Mouse (Mus musculus) brain, embryonic 14.5 days (tissue): Measurements from ENCODE around the gene BC030867. TPM values are rescaled to one million over a fixed set of nuclear protein-coding genes. Genes with fewer than 3 reads are reported as not detected.
"Not testable (repeated sequence)": the region's sequence is repeated elsewhere in the genome, so short reads cannot be mapped to it uniquely, and the experiment has no call there.

Experiments used
- DNase-seq: peaks from one replicate; pipeline ENCODE4 v3.0.0-alpha.2; 2011; ENCODE audit warnings: low read depth
- CTCF ChIP-seq: fragments of 200-500 bp; IDR thresholded peaks from 2 replicates; pipeline ENCODE4 v1.5.1; 2012; ENCODE audit warnings: inconsistent platforms, mild to moderate bottlenecking, moderate library complexity, borderline replicate concordance; ENCODE audit not compliant: insufficient read depth, insufficient read length; ENCODE audit errors: extremely low read depth
- POLR2A ChIP-seq: fragments of 200-500 bp; IDR thresholded peaks from 2 replicates; pipeline ENCODE4 v1.6.1; 2012; ENCODE audit warnings: mild to moderate bottlenecking, inconsistent platforms, borderline replicate concordance; ENCODE audit not compliant: poor library complexity, insufficient read depth, insufficient read length, severe bottlenecking; ENCODE audit errors: extremely low read depth
- polyA plus RNA-seq: library from polyadenylated mRNA; depleted of rRNA; stranded (reverse); fragments of >200 nt; gene quantifications from 2 replicates; pipeline ENCODE4 v1.2.3, GENCODE M21; 2012

The BC030867 gene
- polyA plus RNA-seq, 1 experiment: 5.0 TPM

DNA sequence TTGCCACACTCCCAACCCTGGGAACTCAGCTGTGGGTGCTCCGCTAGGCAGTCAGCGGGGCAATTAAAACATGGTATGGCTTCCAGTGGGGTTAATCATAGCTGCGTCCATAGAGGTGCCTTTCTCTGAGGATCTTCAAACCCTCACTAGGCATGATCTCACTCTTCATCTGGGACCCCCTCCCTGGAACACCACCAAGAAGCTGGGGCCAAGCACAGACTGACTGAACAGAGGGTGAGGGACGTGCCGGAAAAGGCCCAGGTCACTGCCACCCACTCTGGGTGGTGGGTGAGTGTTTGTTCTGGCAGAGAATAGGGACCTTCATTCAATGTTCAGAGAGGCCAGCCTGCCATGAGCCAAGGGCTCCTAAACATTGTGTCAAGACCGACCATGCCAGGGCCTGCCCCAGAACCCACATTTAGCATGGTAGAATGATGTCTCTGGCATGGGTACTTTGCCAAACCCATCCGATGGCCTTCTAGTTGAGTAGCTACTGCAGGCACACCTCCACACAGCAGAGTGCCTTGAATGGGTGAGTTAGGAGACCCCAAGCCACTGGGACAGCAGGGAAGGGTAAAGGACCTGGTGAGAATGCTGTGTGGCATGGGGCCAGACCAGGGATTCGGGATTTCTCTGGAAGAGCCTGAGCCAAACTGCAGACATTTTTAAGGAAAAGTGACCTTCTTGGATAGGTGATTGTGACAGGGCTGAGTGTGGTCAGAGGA, 18.1 kb downstream of the BC030867 start:
- no peak for DNase-seq
- TF ChIP-seq POLR2A (no peak), CTCF (no peak)

DNA sequence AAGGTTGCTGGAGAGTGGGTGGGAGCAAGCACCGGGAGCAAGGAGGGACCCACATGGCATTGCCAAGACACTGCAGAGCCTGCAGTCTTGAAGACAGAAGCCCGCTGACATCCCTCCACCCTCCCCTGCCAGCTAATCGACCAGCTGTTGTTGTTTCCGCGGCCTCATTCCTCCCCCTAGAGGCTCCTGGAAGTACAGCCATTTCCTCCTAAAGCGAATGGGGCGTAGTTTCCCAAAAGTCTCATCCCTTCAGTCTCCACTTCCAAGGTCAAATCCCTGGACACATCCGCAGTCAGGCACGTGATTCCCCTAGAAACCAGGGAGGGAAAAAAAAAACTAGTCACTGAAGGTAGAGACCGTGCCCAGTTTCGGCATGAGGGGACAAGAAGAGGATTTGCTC, 18.8 kb downstream of the BC030867 start:
- TF ChIP-seq CTCF (peak; percentile 79), POLR2A (no peak)
- peak; percentile 90 for DNase-seq

DNA sequence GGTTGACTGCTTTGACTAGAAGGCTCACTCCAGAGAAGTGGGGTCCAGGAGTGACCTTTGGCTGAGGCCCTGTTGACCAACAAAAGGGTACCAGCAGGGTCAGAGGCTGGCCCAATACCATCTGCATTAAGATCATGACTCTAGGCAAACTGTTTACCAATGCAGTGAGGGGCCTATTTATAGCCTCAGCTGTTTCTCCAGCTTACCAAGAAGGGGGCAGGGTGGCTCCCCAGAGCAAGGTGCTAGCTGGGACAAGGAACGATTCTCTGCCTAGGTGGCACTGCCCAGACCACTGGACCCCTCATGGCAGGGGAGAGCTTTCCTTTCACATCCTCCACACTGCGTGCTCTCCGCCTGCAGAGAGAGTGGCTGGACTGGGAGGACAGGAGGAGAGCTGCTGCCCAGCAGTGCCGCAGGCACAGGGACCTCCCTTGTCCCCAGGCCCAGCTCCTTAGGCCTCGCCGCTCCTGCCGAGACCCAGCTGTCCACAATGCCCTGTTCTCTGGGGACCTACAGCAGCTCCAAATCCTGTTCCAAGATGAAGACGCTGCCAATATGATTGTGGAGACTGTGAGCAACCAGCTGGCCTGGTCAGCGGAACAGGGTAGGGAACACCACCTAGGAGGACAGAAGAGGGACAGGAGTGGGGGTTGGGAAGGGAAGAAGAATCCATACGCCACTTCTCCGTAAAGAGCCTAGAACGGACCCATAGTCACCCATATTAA, 20.0 kb downstream of the BC030867 start, which contains the start of gene Asb16:
Gene Asb16, plus strand, starts transcription at position 224 of the 725 bp plus-strand sequence.
- DNase-seq: no peak
- TF ChIP-seq CTCF (no peak), POLR2A (no peak)

DNA sequence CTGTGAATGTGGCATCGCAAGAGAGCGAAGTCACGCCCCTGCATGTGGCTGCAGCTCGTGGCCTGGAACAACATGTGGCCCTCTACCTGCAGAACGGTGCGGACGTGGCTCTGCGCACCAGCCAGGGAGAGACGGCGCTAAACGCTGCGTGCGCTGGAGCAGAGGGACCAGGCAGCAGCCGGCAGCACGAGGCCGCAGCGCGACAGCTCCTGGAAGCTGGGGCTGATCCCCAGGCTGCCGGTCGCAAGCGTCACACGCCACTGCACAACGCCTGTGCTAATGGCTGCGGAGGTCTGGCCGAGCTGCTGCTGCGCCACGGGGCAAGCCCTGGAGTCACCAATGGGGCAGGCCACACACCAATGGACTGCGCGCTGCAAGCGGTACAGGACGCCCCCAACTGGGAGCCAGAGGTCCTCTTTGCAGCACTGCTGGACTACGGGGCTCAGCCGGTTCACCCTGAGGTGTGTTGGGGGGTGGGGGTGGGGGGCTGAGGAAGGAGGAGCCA, 27.8 kb downstream of the BC030867 start:
- TF ChIP-seq POLR2A (no peak), CTCF (no peak)
- DNase-seq: peak; percentile 63

DNA sequence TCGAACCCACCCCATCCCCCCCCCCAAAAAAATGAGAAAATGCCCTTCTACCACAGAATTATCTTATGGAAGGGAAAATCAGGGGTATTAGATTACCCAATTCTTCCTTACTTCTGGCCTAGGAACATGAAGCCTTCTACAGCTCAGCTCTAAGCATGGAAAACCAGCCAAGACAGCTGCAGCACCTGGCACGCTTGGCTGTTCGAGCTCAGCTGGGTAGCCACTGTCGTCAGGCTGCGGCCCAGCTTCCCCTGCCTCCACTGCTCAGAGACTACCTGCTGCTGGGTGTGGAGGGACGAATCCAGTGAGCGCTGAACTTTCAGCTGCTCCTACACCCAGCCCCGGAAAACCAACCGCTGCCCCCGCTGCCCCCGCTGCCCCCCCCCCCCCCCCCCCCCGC, 29.1 kb downstream of the BC030867 start:
- no peak for TF ChIP-seq CTCF
- no peak for TF ChIP-seq POLR2A
- no peak for DNase-seq

DNA sequence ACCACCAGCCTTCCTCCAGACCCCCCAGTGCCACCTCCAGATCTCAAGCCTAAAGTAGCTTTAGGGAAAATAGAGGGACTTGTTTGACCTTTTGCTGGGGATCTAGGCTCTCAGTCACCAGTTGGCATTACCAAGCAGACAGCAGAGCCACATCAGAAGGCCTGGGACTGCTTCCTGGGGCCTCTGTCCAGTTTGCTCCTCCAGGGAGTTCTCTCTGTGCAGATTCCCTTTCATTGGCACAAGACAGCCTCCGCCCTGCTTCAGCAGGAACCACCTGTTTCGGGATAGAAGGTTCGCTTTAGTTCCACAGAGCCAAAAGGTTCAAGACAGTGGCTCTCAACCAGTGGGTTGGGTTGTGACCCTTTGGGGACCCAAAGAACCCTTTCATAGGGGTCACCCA, 30.9 kb downstream of the BC030867 start:
- DNase-seq: no peak
- TF ChIP-seq POLR2A (no peak), CTCF (no peak)

DNA sequence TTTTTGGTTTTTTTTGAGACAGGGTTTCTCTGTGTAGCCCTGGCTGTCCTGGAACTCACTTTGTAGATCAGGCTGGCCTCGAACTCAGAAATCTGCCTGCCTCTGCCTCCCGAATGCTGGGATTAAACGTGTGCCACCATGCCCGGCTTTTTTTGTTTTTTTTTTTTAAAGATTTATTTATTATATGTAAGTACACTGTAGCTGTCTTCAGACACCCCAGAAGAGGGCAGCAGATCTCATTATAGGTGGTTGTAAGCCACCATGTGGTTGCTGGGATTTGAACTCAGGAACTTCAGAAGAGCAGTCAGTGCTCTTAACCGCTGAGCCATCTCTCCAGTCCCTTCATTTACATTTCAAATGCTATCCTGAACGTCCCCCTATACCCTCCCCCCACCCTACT, 31.6 kb downstream of the BC030867 start:
- not testable (repeated sequence) for DNase-seq

DNA sequence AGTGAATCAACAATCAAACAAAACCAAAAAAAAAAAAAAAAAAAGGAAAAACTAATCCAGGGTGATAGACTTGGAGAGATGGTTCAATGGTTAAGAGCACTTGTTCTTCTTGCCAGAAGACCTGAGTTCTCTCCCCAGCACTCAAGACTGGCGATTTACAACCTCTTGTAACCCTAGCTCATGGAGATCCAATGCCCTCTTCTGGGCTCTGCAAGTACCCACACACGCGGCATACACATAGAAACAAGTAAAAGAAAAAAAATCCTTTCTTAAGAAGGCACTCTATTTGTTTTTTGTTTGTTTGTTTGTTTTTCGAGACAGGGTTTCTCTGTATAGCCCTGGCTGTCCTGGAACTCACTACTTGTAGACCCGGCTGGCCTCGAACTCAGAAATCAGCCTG, 35.2 kb downstream of the BC030867 start:
- no peak for DNase-seq
- TF ChIP-seq CTCF (no peak), POLR2A (no peak)

DNA sequence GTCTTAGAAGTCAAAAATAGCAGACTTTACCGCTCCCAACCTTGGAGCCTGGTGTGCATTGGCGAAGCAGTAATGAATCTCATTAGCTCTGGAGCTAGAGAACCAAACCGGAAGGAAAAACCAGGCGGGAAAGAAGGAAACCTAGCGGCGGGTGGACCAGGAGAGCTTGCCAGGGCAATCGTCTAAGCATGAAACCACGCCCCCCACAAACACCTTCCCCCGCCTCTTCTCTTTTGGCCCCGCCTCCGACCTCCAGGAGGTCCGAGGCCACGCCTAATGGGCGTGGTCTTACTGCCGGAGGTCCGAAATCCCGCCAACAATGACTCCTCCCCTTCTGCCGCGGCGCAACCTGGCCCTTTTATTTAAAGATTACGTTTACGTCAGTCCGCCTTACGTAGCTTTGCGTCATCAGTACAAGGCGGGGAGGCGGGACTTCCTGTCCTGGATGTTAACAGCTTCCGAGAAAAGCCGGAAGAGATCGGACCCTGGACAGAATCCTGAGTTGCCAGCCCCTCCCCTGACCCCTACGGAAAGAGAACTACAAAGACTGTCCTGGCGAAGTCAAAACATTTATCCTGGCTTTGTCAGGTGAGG, 35.9 kb downstream of the BC030867 start, which contains the start of gene Tmub2:
Gene Tmub2, plus strand, starts transcription at position 431 of the 594 bp plus-strand sequence.
- peak; percentile 99 for DNase-seq
- TF ChIP-seq POLR2A (0 out of 2 replicates have a peak, but pooled peaks have one; percentile 14), CTCF (peak; percentile 24; the same call in 1 of the 2 replicates)

DNA sequence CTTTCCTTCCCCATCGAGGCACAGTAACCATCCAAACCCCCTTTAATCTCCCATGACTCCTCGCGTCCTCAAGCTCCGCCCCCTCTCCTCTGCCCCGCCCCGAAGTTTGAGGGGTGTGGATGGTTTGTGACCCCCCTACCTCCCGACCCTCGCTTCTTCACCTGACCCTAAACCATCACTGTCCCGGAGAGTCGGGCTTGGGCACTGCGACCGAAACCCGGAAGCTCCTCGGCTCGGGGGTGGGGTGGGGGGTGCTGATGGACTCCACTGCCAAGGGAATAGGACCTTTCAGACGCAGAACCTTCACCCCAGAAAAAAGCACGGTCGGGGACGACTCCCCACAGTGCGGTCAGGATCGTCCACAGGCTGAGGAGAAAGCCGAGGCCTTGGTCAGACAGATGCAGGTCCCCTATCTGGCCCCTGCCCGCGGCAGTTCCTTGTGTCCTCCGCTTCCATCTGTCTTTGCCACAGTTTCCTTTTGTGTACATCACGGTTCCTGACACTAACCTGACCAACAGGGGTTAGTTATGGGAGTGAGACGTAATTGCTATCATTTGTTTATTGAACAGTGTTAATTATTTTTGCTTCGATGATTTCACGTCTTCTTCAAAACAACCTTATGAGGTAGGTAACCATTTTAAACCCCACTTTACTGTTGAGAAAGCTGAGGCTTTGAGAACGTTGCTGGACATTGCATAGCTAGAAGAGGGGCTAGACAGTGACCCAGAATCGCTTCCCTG, 36.6 kb downstream of the BC030867 start:
- DNase-seq: no peak
- TF ChIP-seq POLR2A (no peak), CTCF (no peak)

DNA sequence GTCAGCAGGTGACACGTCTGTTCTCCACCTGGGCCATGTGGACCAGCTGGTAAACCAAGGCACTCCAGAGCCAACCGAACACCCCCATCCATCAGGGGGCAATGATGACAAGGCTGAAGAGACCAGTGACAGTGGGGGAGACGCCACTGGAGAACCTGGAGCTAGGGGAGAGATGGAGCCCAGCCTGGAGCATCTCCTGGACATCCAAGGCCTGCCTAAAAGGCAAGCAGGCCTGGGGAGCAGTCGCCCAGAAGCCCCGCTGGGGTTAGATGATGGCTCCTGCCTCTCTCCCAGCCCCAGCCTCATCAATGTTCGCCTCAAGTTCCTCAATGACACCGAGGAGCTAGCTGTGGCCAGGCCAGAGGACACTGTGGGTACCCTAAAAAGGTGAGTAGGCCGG, 38.8 kb downstream of the BC030867 start:
- no peak for DNase-seq
- TF ChIP-seq POLR2A: no peak
- no peak for TF ChIP-seq CTCF
